Mouse (Mus musculus): ENCODE measurements around the gene Tesmin. TPM values are rescaled to one million over a fixed set of nuclear protein-coding genes. Genes with fewer than 3 reads are reported as not detected.

The Tesmin gene
- total RNA-seq, 1 experiment from 2014 or later = 1.3 TPM

DNA sequence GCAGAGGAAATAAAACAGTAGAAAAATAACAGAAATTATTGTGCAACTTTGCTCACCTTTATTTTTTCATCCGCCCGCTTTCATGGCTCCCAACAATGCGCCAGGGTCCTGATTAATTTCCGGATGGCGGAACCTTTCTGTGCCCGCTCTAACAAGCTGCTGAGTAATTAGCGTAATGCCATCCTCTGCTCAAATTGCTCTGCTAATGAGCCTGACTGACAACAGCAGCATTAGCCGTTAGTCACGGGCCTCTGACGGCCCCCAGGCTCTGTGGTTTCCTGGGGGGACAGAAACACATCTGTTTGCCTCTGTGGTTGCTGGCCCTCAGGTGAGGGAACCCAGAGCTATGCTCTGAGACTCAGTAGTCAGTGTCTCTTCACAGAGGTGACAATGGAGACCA, 52.4 kb downstream of the Tesmin start:
- no peak for DNase-seq

DNA sequence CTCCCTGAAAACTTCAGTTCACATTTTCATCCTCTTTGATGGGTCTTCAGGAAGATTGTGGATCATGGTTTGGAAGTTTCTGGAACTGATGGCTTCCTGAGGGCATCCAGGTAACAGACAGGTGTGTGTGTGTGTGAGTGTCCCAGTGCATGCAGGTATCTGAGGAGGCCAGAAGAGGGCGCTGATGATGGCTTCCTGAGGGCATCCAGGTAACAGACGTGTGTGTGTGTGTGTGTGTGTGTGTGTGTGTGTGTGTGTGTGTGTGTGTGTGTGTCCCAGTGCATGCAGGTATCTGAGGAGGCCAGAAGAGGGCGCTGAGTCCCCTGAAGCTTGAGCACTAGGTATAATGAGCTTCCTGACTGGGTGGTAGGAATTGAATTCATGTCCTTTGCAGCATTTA, 58.7 kb downstream of the Tesmin start:
- DNase-seq = no peak

DNA sequence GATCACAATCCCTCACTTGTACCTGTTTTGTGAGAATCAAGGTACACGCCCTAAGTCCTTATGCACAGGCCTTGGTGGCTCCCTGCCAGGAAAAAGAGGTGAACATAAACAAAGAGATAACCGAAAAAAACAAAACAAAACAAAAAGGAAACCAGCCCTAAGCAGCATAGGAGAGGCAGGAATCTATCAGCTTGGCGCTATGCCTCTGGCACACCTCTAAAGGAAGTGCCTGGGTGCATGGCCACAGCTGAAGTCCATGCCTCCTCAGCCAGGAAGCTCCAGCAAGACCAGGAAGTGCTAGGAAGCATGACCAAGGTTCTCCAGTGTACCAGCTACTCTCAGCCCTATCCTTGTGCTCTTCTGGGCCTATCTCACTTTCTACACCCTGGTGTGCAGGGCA, 60.6 kb downstream of the Tesmin start:
- DNase-seq = no peak

DNA sequence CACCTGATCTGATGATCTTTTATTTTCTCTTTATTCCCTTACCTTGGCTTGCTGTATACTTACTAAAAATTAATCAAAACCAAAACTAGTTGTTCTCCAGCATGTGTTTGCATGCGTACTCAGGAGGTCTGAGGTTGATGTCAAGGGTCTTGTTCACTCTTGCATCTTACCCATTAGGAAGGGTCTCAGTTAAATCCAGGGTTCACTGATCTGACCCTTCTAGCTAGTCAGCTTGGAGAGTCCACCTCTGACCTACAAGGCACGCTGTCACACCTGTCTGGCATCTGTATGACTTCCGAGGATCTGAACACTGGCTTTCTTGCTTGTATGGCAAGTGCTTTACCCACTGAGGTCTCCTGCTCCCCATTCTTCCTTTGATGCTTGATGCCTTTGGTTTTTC, 62.1 kb downstream of the Tesmin start:
- DNase-seq = no peak

DNA sequence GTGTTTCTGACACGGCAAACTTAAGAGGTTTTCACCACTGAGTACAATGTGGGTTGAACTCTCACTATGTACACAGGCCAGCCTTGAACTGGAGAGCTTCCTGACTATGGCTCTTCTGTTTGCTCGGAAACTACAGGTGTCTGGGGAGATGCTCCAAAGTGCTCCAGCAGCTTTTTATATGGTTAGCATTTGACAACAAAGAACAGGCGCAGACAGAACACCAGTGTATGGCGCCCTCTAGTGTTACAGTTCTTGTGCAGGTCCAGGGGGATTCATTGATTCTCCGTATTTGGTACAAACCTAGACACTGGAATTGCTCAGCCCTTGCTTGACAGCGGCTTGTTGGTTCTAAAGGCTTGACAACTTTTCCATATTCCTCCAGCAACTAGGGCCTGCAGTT, 62.5 kb downstream of the Tesmin start:
- DNase-seq = peak; percentile 77

DNA sequence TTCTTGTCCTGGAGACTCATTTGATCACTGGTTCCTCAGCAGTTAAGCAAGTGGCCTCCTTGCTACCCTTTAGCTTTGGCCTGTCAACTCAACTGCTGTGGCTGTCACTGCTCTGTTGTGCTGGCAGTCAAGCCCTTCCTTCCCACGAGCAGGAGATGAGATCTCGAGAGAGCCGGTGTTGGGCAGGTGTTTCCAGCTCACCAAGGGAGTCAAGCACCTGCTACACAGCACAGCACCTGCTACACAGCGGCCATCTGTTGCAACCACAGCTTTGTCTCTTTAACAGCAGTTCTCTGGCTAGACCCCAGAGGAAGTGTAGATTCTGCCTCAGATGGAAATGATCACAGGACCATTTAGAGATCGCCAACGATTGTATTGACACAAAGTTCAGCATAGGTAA, 63.0 kb downstream of the Tesmin start:
- no peak for DNase-seq

Other genes with a start within 250 kb of the Tesmin start
- 82.6 and 91.7 TPM in 2 replicates for gene Mrpl21, start 106.0 kb upstream of the Tesmin start, total RNA-seq (2021)
- 5.7 and 6.8 TPM in 2 replicates for gene Ighmbp2, start 105.8 kb upstream of the Tesmin start, total RNA-seq (2021)
- gene Cpt1a, start 66.5 kb upstream of the Tesmin start, total RNA-seq (2021) = 274 and 315 TPM in 2 replicates
- 21.5 and 21.9 TPM in 2 replicates for gene Gal, start 25.7 kb downstream of the Tesmin start, total RNA-seq (2021)
- gene Ppp6r3, start 186.9 kb downstream of the Tesmin start, total RNA-seq (2021) = 105 and 106 TPM in 2 replicates